Mouse (Mus musculus) myocyte (in vitro differentiated cells): ENCODE measurements around the gene Mxd3. TPM values are rescaled to one million over a fixed set of nuclear protein-coding genes. Genes with fewer than 3 reads are reported as not detected.

Experiments
- H3K27me3 ChIP-seq: one replicate; pipeline ENCODE4 v1.6.1; 2011; ENCODE audit not compliant: control insufficient read depth, insufficient read depth, insufficient read length
- H3K36me3 ChIP-seq: one replicate; pipeline ENCODE4 v1.6.1; 2011; ENCODE audit not compliant: control insufficient read depth, insufficient read depth
- H3K4me2 ChIP-seq: one replicate; pipeline ENCODE4 v1.6.1; 2011; ENCODE audit warnings: low read depth, control low read depth
- H3K4me3 ChIP-seq: one replicate; pipeline ENCODE4 v1.5.1; 2011; ENCODE audit warnings: mild to moderate bottlenecking, control low read depth, moderate library complexity
- H3K79me2 ChIP-seq: one replicate; pipeline ENCODE4 v1.6.1; 2011; ENCODE audit not compliant: control insufficient read depth, insufficient read depth
- H3ac ChIP-seq: one replicate; pipeline ENCODE4 v1.6.1; 2011; ENCODE audit not compliant: control insufficient read depth, insufficient read length
- CEBPB ChIP-seq: IDR thresholded peaks from 2 replicates; pipeline ENCODE4 v1.6.1; 2011; ENCODE audit warnings: mild to moderate bottlenecking, moderate library complexity; ENCODE audit not compliant: poor library complexity, insufficient read depth, severe bottlenecking
- E2F4 ChIP-seq: IDR thresholded peaks from one replicate; pipeline ENCODE4 v1.6.1; 2011; ENCODE audit warnings: mild to moderate bottlenecking, control low read depth, moderate library complexity; ENCODE audit not compliant: insufficient read depth
- MAX ChIP-seq: IDR thresholded peaks from one replicate; pipeline ENCODE4 v1.6.1; 2011; ENCODE audit warnings: low read depth, mild to moderate bottlenecking, control low read depth
- MYOD1 ChIP-seq, 3 experiments: IDR thresholded peaks; one replicate each; pipeline ENCODE4 v1.6.1; 2011; ENCODE audit warnings: control low read depth in 2 of 3, low read depth in 2 of 3, mild to moderate bottlenecking in 2 of 3, moderate library complexity in 1 of 3; ENCODE audit not compliant: insufficient read length in 2 of 3, control insufficient read depth in 1 of 3
- MYOG ChIP-seq, 3 experiments: IDR thresholded peaks; one replicate each; pipeline ENCODE4 v1.6.1; 2011; ENCODE audit warnings: control low read depth in 2 of 3, low read depth in 2 of 3, mild to moderate bottlenecking in 2 of 3; ENCODE audit not compliant: insufficient read length in 2 of 3, control insufficient read depth in 1 of 3, insufficient read depth in 1 of 3
- POLR2A ChIP-seq: IDR thresholded peaks from one replicate; pipeline ENCODE4 v1.6.1; 2011; ENCODE audit warnings: low read depth, mild to moderate bottlenecking, control low read depth, moderate library complexity; ENCODE audit not compliant: insufficient read length
- POLR2AphosphoS2 ChIP-seq: IDR thresholded peaks from one replicate; pipeline ENCODE4 v1.6.1; 2011; ENCODE audit warnings: low read depth, control low read depth; ENCODE audit not compliant: insufficient read length
- REST ChIP-seq: IDR thresholded peaks from one replicate; pipeline ENCODE4 v1.6.1; 2011; ENCODE audit warnings: mild to moderate bottlenecking, control low read depth, moderate library complexity; ENCODE audit not compliant: insufficient read depth, insufficient read length
- SRF ChIP-seq: IDR thresholded peaks from one replicate; pipeline ENCODE4 v1.6.1; 2011; ENCODE audit warnings: low read depth; ENCODE audit not compliant: control insufficient read depth, insufficient read length
- TCF12 ChIP-seq: IDR thresholded peaks from one replicate; pipeline ENCODE4 v1.6.1; 2011; ENCODE audit warnings: mild to moderate bottlenecking, control low read depth; ENCODE audit not compliant: poor library complexity, insufficient read depth, severe bottlenecking
- TCF3 ChIP-seq: IDR thresholded peaks from one replicate; pipeline ENCODE4 v1.6.1; 2011; ENCODE audit warnings: low read depth, control low read depth; ENCODE audit not compliant: insufficient read length
- USF1 ChIP-seq: IDR thresholded peaks from one replicate; pipeline ENCODE4 v1.6.1; 2011; ENCODE audit warnings: low read depth, mild to moderate bottlenecking, control low read depth, moderate library complexity
- polyA plus RNA-seq: library from polyadenylated mRNA; unstranded; fragments of >200 nt; fragmentation: generic; extraction: Trizol; gene quantifications from one replicate; pipeline ENCODE4 v1.2.1, GENCODE M21; 2012; ENCODE audit warnings: missing spikeins

Mxd3 gene
- polyA plus RNA-seq, 1 experiment: 17.0 TPM

GRCm38 (mm10) chr13:55312028-55312630, 17.5 kb downstream of the Mxd3 start:
- TF ChIP-seq POLR2AphosphoS2 (no peak), SRF (no peak)
- Histone ChIP-seq H3K27me3 (no peaks in the 10 kb centered on the region), H3K4me3 (no peak overlapping the region), H3K79me2 (no peaks in the 10 kb centered on the region), H3ac (no peak overlapping the region), H3K4me2 (no peak overlapping the region), H3K36me3 (peaks cover 63% of the 10 kb centered on the region)

GRCm38 (mm10) chr13:55300913-55301312, 28.7 kb downstream of the Mxd3 start:
- Histone ChIP-seq H3K4me2 (no peak overlapping the region), H3K27me3 (no peaks in the 10 kb centered on the region), H3K36me3 (peaks cover 46% of the 10 kb centered on the region), H3ac (no peak overlapping the region), H3K79me2 (no peaks in the 10 kb centered on the region), H3K4me3 (no peak overlapping the region)
- no peak for TF ChIP-seq USF1
- no peak for TF ChIP-seq MAX
- no peak for TF ChIP-seq REST
- TF ChIP-seq CEBPB: no peak
- no peak for TF ChIP-seq POLR2A
- no peak for TF ChIP-seq SRF
- no peak for TF ChIP-seq POLR2AphosphoS2
- no peak for TF ChIP-seq MYOG (IDR thresholded peaks at IDR 0.05; ENCODE audit: control insufficient read depth in 1 of 3, insufficient read depth in 1 of 3, insufficient read length in 2 of 3, low read depth in 2 of 3)
- no peak for TF ChIP-seq MYOD1 (IDR thresholded peaks at IDR 0.05; ENCODE audit: control insufficient read depth in 1 of 3, insufficient read length in 2 of 3, low read depth in 2 of 3)
- TF ChIP-seq E2F4: no peak
- no peak for TF ChIP-seq TCF3
- no peak for TF ChIP-seq TCF12

- Histone ChIP-seq H3K4me3 (no peak overlapping the region), H3ac (no peak overlapping the region), H3K4me2 (no peak overlapping the region), H3K36me3 (peaks cover 32% of the 10 kb centered on the region), H3K27me3 (no peaks in the 10 kb centered on the region), H3K79me2 (no peaks in the 10 kb centered on the region)
- TF ChIP-seq TCF12 (no peak), E2F4 (no peak), SRF (no peak), USF1 (no peak), MAX (no peak), MYOD1 (IDR thresholded peaks at IDR 0.05; ENCODE audit: control insufficient read depth in 1 of 3, insufficient read length in 2 of 3, low read depth in 2 of 3) (no peak), POLR2AphosphoS2 (no peak), TCF3 (no peak), CEBPB (no peak), POLR2A (no peak), REST (no peak), MYOG (IDR thresholded peaks at IDR 0.05; ENCODE audit: control insufficient read depth in 1 of 3, insufficient read depth in 1 of 3, insufficient read length in 2 of 3, low read depth in 2 of 3) (no peak)
Measured at GRCm38 (mm10) chr13:55296760-55297159, 32.9 kb downstream of the Mxd3 start.

GRCm38 (mm10) chr13:55288854-55289253, 40.8 kb downstream of the Mxd3 start:
- Histone ChIP-seq H3K4me3 (no peak overlapping the region), H3ac (no peak overlapping the region), H3K79me2 (no peaks in the 10 kb centered on the region), H3K36me3 (peaks cover 42% of the 10 kb centered on the region), H3K27me3 (no peaks in the 10 kb centered on the region), H3K4me2 (no peak overlapping the region)
- TF ChIP-seq POLR2AphosphoS2 (no peak), E2F4 (no peak), TCF12 (no peak), SRF (no peak), POLR2A (no peak), CEBPB (no peak), MAX (no peak), TCF3 (no peak), USF1 (no peak), REST (no peak)

- TF ChIP-seq POLR2AphosphoS2 (no peak), SRF (no peak), CEBPB (no peak), REST (no peak), TCF3 (no peak), TCF12 (no peak), E2F4 (no peak), MYOD1 (IDR thresholded peaks at IDR 0.05; ENCODE audit: control insufficient read depth in 1 of 3, insufficient read length in 2 of 3, low read depth in 2 of 3) (no peak), MAX (no peak), POLR2A (no peak), MYOG (IDR thresholded peaks at IDR 0.05; ENCODE audit: control insufficient read depth in 1 of 3, insufficient read depth in 1 of 3, insufficient read length in 2 of 3, low read depth in 2 of 3) (no peak), USF1 (no peak)
- Histone ChIP-seq H3K4me2 (no peak overlapping the region), H3ac (no peak overlapping the region), H3K36me3 (peaks cover 46% of the 10 kb centered on the region), H3K27me3 (no peaks in the 10 kb centered on the region), H3K4me3 (no peak overlapping the region), H3K79me2 (no peaks in the 10 kb centered on the region)
Measured at GRCm38 (mm10) chr13:55277646-55278045, 52.0 kb downstream of the Mxd3 start.
